ENCODE assay signal across 8 mouse cellular contexts in the genomic region with DNA sequence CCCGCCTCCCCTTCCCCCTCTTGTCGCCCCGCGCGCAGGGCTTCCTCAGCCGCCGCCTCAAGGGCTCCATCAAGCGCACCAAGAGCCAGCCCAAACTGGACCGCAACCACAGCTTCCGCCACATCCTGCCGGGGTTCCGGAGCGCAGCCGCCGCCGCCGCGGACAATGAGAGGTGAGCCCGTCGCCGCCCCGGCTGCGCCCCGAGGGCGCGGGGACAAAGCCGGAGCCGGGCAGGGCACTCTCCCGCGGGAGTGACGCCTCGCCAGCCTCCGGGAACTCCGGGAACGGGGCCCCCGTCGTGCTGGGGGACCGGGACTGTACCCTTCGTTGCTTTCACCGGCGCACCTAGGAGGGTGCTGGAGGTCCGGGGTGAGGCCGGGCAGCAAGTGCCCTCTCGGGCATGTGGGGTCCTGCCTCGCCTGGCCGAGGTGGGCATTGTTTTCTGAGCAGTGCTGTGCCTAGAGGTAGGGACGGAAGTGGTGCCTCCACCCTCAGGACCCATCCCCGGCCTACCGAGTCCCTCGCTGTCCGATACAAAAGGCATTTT.
DNase-seq lines count a peak whose midpoint lies in the region; ATAC-seq lines count a peak whose summit lies in the region.

No protein-coding gene starts in this region.

- peak overlapping the region; percentile 84 for H3K27ac ChIP-seq in embryonic facial prominence, embryonic 14.5 days (replicated peaks; ENCODE audit: low read depth, low read length)

- H3K4me2 ChIP-seq in embryonic facial prominence, embryonic 14.5 days (ENCODE audit: low read depth, low read length), result peak overlapping the region; percentile 66

- H3K9ac ChIP-seq in embryonic facial prominence, embryonic 14.5 days (ENCODE audit: low read depth, low read length), result peak overlapping the region; percentile 83

- DNase-seq in B cell, adult 2 months, result peak; percentile 78
- DNase-seq in Muller cell, postnatal 12 days (ENCODE audit: inconsistent ontology term), result peak; percentile 73
- DNase-seq in embryonic facial prominence, embryonic 14.5 days (ENCODE audit: low spot score), result no peak
- peak; percentile 73 to 77 for DNase-seq in heart, postnatal 10 days
- DNase-seq in kidney, postnatal 14 days, result peak; percentile 82
- peak; percentile 73 for DNase-seq in lung, postnatal 14 days
- DNase-seq in retina, embryonic 14.5 days (ENCODE audit: low spot score), result peak; percentile 59
- DNase-seq in yolk sac, embryonic 10.5 days (ENCODE audit: low spot score), result peak; percentile 53

- under 1% methylated on average over 26 of the region's 51 CpGs for WGBS in embryonic facial prominence, embryonic 14.5 days

- intact Hi-C loops in heart, postnatal 10 days (cut with DNase I), result no loop called here

- no peaks in the 10 kb centered on the region; the same call in 1 of the 2 replicates for H3K36me3 ChIP-seq in embryonic facial prominence, embryonic 14.5 days (ENCODE audit: control insufficient read depth, insufficient read depth, low read length)

- H3K27me3 ChIP-seq in embryonic facial prominence, embryonic 14.5 days (replicated peaks; ENCODE audit: control insufficient read depth, insufficient read depth, low read length), result no peaks in the 10 kb centered on the region

- H3K4me3 ChIP-seq in embryonic facial prominence, embryonic 14.5 days (ENCODE audit: low read depth, low read length), result peak overlapping the region; percentile 82

- H3K4me1 ChIP-seq in embryonic facial prominence, embryonic 14.5 days (ENCODE audit: control insufficient read depth, insufficient read depth, low read length), result peaks cover 28% of the 10 kb centered on the region

- peak; percentile 44 for ATAC-seq in embryonic facial prominence, embryonic 14.5 days (ENCODE audit: low read depth)

- H3K9me3 ChIP-seq in embryonic facial prominence, embryonic 14.5 days (ENCODE audit: control insufficient read depth, low read length), result no peaks in the 10 kb centered on the region
